Mouse (Mus musculus) embryonic facial prominence, embryonic 12.5 days (tissue): ENCODE data around the gene Usp12. TPM values are rescaled to one million over a fixed set of nuclear protein-coding genes. Genes with fewer than 3 reads are reported as not detected.
A peak's percentile ranks its signal among the peaks of the same experiment; 100 is the strongest.
"Not testable (repeated sequence)": the region's sequence is repeated elsewhere in the genome, so short reads cannot be mapped to it uniquely, and the experiment has no call there.

ENCODE experiments used
- ATAC-seq: fragments of 200-750 bp; cut with Nextera tagmentation; 2 replicates; pipeline ENCODE4 v1.8.0; 2017; ENCODE audit not compliant: insufficient number of reproducible peaks, insufficient read depth, low FRiP score, low TSS enrichment
- H3K27ac ChIP-seq: fragments of 300-500 bp; sonication (generic); 2 replicates; pipeline ENCODE4 v1.5.1; 2016; ENCODE audit warnings: mild to moderate bottlenecking
- H3K27me3 ChIP-seq: fragments of 300-500 bp; sonication (generic); 2 replicates; pipeline ENCODE4 v1.6.1; 2016; ENCODE audit warnings: mild to moderate bottlenecking, moderate library complexity
- H3K36me3 ChIP-seq: fragments of 300-500 bp; sonication (generic); 2 replicates; pipeline ENCODE4 v1.6.1; 2016; ENCODE audit warnings: mild to moderate bottlenecking
- H3K4me1 ChIP-seq: fragments of 300-500 bp; sonication (generic); 2 replicates; pipeline ENCODE4 v1.6.1; 2016
- H3K4me2 ChIP-seq: fragments of 300-500 bp; sonication (generic); replicated peaks from 2 replicates; pipeline ENCODE4 v1.6.1; 2016; ENCODE audit warnings: mild to moderate bottlenecking, moderate library complexity
- H3K4me3 ChIP-seq: fragments of 300-500 bp; sonication (generic); 2 replicates; pipeline ENCODE4 v1.5.1; 2016; ENCODE audit warnings: mild to moderate bottlenecking
- H3K9ac ChIP-seq: fragments of 300-500 bp; sonication (generic); 2 replicates; pipeline ENCODE4 v1.6.1; 2016; ENCODE audit warnings: mild to moderate bottlenecking, moderate library complexity
- H3K9me3 ChIP-seq: fragments of 300-500 bp; sonication (generic); 2 replicates; pipeline ENCODE4 v1.6.1; 2016; ENCODE audit warnings: mild to moderate bottlenecking, moderate library complexity
- WGBS: fragments of 180-500 bp; shearing (Covaris S2); methylation state at CpG from one replicate; pipeline ENCODE4 v1.1.7; 2016; 5-methylcytosine and 5-hydroxymethylcytosine counted together
- polyA plus RNA-seq: library from polyadenylated mRNA; unstranded; fragments of >200 nt; fragmentation: Nextera tagmentation; extraction: Ambion mirVana; gene quantifications from 2 replicates; pipeline ENCODE4 v1.2.1, GENCODE M21; 2016

Gene Usp12
- polyA plus RNA-seq, 1 experiment from 2014 or later: 20.3 TPM

DNA sequence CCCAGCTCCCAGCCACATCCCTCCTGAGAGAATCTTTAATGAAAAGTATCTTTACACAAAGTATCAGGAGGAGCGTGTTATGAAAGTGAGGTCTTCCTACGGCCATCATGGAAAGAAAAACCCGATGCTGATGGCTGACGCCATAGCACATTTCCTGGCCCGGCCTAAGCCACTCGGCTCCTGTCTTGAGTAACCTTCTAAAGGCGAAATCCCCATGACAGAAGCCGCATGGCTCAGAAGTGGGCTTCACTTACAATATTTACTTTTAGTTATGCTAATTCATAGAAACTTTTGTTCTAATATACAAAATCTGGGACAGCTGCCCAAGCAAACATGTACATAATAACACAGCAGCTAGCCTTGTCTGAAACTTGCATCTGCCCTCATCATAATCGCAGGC lies 59.8 kb downstream of the Usp12 start:
- not testable (repeated sequence) for H3K9ac ChIP-seq, H3K27ac ChIP-seq, H3K27me3 ChIP-seq, H3K4me2 ChIP-seq, H3K4me1 ChIP-seq, H3K4me3 ChIP-seq, ATAC-seq, H3K9me3 ChIP-seq
- peaks cover 51% of the 10 kb centered on the region for H3K36me3 ChIP-seq
- WGBS: 85% methylated on average over 1 of the region's 9 CpGs

DNA sequence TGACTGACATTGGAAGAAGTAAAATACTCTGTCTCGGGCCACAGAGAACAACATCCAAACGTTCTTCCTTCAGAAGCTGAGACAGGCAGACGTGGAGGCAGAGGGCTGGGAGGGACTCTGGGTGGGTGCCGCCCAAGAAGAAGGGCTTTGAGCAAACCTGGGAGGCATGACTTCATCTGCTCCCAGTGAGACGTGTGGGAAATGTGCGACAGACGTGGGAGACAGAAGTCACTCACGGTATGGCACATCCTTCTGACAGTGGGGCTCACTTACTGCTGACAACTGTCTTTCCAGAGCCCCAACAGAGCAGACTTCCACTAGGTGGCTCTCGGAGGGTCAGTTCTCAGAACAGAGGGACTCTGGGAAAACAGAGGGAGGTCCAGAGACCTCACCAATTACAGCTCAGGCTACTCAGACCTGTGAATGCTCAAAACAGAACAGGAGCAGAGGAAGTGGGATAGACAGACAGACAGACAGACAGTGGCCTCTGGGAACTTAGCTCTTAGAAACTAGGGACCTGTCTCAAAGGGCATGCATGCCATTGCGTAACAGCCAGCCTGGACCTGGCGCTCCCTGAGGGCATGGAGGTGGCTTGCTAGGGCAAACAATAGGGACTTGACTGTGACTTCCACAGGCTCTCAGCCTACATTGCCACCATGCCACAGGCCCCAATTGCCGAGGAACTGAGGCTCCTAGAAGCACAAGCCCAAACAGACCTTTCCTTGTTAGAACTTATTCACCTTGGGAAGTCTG lies 60.7 kb downstream of the Usp12 start:
- 74% methylated on average over 12 of the region's 12 CpGs for WGBS
- H3K27me3 ChIP-seq: no peaks in the 10 kb centered on the region
- H3K4me3 ChIP-seq: no peak overlapping the region
- no peak overlapping the region for H3K27ac ChIP-seq
- no peak overlapping the region for H3K9ac ChIP-seq
- no peak for ATAC-seq
- H3K9me3 ChIP-seq: no peaks in the 10 kb centered on the region
- H3K36me3 ChIP-seq: peaks cover 42% of the 10 kb centered on the region
- H3K4me1 ChIP-seq: no peaks in the 10 kb centered on the region
- H3K4me2 ChIP-seq: no peak overlapping the region

DNA sequence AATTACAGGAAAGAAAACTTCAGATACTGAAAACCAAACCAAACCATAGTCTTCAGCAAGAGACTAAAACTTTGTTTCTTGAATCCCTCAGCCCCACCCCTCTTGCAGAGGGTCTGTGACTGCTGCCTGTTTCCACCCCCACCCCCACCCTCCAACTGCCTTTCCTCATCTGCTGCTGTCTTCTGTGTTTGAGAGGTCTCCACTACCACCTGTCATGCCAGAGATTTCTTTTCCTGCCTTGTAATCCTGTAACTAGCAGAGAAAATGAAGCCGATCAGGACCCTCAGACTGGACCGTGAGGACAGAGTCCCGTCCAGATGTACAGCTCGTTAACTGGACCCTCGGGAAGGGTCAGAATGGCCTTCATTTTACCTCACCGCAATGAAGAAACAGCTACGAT lies 61.4 kb downstream of the Usp12 start:
- no peak overlapping the region for H3K9ac ChIP-seq
- no peaks in the 10 kb centered on the region for H3K27me3 ChIP-seq
- peaks cover 36% of the 10 kb centered on the region for H3K36me3 ChIP-seq
- no peak overlapping the region for H3K4me2 ChIP-seq
- H3K4me3 ChIP-seq: no peak overlapping the region
- no peak overlapping the region for H3K27ac ChIP-seq
- ATAC-seq: no peak
- no peaks in the 10 kb centered on the region for H3K4me1 ChIP-seq
- 78% methylated on average over 7 of the region's 7 CpGs for WGBS
- no peaks in the 10 kb centered on the region for H3K9me3 ChIP-seq

- 78% methylated on average over 4 of the region's 4 CpGs for WGBS
- Histone ChIP-seq H3K4me3 (no peak overlapping the region), H3K36me3 (no peaks in the 10 kb centered on the region), H3K4me2 (no peak overlapping the region), H3K4me1 (no peaks in the 10 kb centered on the region), H3K27me3 (no peaks in the 10 kb centered on the region), H3K9ac (no peak overlapping the region), H3K27ac (no peak overlapping the region), H3K9me3 (no peaks in the 10 kb centered on the region)
- no peak for ATAC-seq
Measured at GRCm38 (mm10) chr5:146727006-146727405, 67.8 kb downstream of the Usp12 start.

- Histone ChIP-seq H3K9ac (no peak overlapping the region), H3K27me3 (no peaks in the 10 kb centered on the region), H3K4me1 (no peaks in the 10 kb centered on the region), H3K36me3 (no peaks in the 10 kb centered on the region), H3K4me3 (no peak overlapping the region), H3K9me3 (no peaks in the 10 kb centered on the region), H3K4me2 (no peak overlapping the region), H3K27ac (no peak overlapping the region)
- no peak for ATAC-seq
- 41% methylated on average over 3 of the region's 3 CpGs for WGBS
Measured at GRCm38 (mm10) chr5:146724956-146725355, 69.8 kb downstream of the Usp12 start.

- WGBS: 90% methylated on average over 5 of the region's 5 CpGs
- Histone ChIP-seq H3K4me1 (no peaks in the 10 kb centered on the region), H3K4me2 (no peak overlapping the region), H3K9ac (no peak overlapping the region), H3K4me3 (no peak overlapping the region), H3K9me3 (no peaks in the 10 kb centered on the region), H3K27ac (no peak overlapping the region), H3K36me3 (no peaks in the 10 kb centered on the region), H3K27me3 (no peaks in the 10 kb centered on the region)
- ATAC-seq: no peak
Measured at GRCm38 (mm10) chr5:146723452-146723851, 71.4 kb downstream of the Usp12 start.

GRCm38 (mm10) chr5:146722226-146722625 lies 72.6 kb downstream of the Usp12 start:
- H3K9me3 ChIP-seq: no peaks in the 10 kb centered on the region
- H3K4me3 ChIP-seq: no peak overlapping the region
- 82% methylated on average over 14 of the region's 14 CpGs for WGBS
- H3K27me3 ChIP-seq: no peaks in the 10 kb centered on the region
- no peaks in the 10 kb centered on the region for H3K4me1 ChIP-seq
- H3K27ac ChIP-seq: no peak overlapping the region
- ATAC-seq: no peak
- H3K36me3 ChIP-seq: no peaks in the 10 kb centered on the region
- H3K4me2 ChIP-seq: no peak overlapping the region
- no peak overlapping the region for H3K9ac ChIP-seq

DNA sequence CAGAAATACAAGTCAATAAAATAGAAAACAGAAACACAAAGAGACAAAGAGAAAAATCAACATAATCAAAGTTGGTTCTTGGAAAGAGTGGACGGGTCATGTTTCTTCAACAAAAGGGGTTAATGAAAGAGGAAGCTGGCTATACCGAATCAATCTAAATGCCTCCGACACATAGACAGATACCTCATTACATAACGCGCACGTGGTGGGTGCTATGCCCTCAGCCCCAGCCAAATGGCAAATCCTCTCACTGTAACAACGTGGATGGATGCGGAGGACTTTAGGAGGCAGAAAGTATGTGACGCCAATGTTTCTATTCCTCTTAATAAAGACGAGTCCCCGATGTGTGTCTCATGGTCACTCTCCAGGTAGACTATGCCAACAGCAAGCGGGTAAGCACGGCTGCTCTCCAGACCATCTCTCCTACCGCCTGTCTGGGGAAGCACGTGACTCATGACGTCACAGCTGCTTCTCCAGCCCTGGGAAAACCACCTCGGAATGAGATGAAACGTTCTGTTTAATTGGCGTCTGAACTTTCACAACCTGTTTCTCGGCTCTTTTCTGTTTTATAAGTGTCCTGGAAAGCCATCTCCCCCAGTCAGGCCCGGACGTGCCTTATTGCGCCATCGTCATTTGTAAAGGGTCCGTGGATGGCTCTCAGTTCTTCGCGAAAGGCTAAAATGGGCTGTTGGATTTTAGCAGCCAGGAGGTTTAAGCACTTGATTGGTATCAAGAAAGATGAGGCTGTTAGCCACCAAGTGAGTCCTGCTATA lies 75.0 kb downstream of the Usp12 start:
- Histone ChIP-seq H3K36me3 (no peaks in the 10 kb centered on the region), H3K4me3 (no peak overlapping the region), H3K9ac (no peak overlapping the region), H3K27ac (no peak overlapping the region), H3K4me1 (no peaks in the 10 kb centered on the region), H3K27me3 (no peaks in the 10 kb centered on the region), H3K9me3 (no peaks in the 10 kb centered on the region), H3K4me2 (no peak overlapping the region)
- no peak for ATAC-seq
- 77% methylated on average over 27 of the region's 27 CpGs for WGBS

GRCm38 (mm10) chr5:146713836-146714235 lies 81.0 kb downstream of the Usp12 start:
- H3K4me3 ChIP-seq: no peak overlapping the region
- no peak for ATAC-seq
- WGBS: 88% methylated on average over 12 of the region's 12 CpGs

GRCm38 (mm10) chr5:146713088-146713487 lies 81.7 kb downstream of the Usp12 start:
- Histone ChIP-seq H3K27me3 (no peaks in the 10 kb centered on the region), H3K9me3 (0 out of 2 replicates have a peak, but pooled peaks cover 3% of the 10 kb centered on the region), H3K4me2 (no peak overlapping the region), H3K27ac (no peak overlapping the region; the same call in 1 of the 2 replicates), H3K4me3 (no peak overlapping the region), H3K9ac (no peak overlapping the region), H3K36me3 (no peaks in the 10 kb centered on the region), H3K4me1 (no peaks in the 10 kb centered on the region)
- ATAC-seq: no peak
- 58% methylated on average over 10 of the region's 10 CpGs for WGBS

More at GRCm38 (mm10) chr5:146713836-146714235, 81.0 kb downstream of the Usp12 start:
- H3K4me1 ChIP-seq: no peaks in the 10 kb centered on the region
- H3K27ac ChIP-seq: peak overlapping the region; percentile 2; the same call in 1 of the 2 replicates
- H3K36me3 ChIP-seq: no peaks in the 10 kb centered on the region
- H3K27me3 ChIP-seq: no peaks in the 10 kb centered on the region
- H3K9ac ChIP-seq: no peak overlapping the region
- no peak overlapping the region for H3K4me2 ChIP-seq
- 0 out of 2 replicates have a peak, but pooled peaks cover 3% of the 10 kb centered on the region for H3K9me3 ChIP-seq

GRCm38 (mm10) chr5:146712282-146712918 lies 82.4 kb downstream of the Usp12 start:
- H3K9ac ChIP-seq: no peak overlapping the region
- no peak for ATAC-seq
- no peaks in the 10 kb centered on the region for H3K36me3 ChIP-seq
- no peak overlapping the region for H3K4me3 ChIP-seq
- H3K4me1 ChIP-seq: no peaks in the 10 kb centered on the region
- no peaks in the 10 kb centered on the region for H3K27me3 ChIP-seq
- no peak overlapping the region; the same call in 1 of the 2 replicates for H3K27ac ChIP-seq
- no peak overlapping the region for H3K4me2 ChIP-seq
- 0 out of 2 replicates have a peak, but pooled peaks cover 3% of the 10 kb centered on the region for H3K9me3 ChIP-seq
- WGBS: 68% methylated on average over 18 of the region's 18 CpGs
